Mouse (Mus musculus): ENCODE data around the gene Cdh5. TPM values are rescaled to one million over a fixed set of nuclear protein-coding genes. Genes with fewer than 3 reads are reported as not detected.
"Not testable (repeated sequence)": the region's sequence is repeated elsewhere in the genome, so short reads cannot be mapped to it uniquely, and the experiment has no call there.

Gene Cdh5
- total and polyA plus RNA-seq, 2 experiments = 14.9 to 21.5 TPM

DNA sequence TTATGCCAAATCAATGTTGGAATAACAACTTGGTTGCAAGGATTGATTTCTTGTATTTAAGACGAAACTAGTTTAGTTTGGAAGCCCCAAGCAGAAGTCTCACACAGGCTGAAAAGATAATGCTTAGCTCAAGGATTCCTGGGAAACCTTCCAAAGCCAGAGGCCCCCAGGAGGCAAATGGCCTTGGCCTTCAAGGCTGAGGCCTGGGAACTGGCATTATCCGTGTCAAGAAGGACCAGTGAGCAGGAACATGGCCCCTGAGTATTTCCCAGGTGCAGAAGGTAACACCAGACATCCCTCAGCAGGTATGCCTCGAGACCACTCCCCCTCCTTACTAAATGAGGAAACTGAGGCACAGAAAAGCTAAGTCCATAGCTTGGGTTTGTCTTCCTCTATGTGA, 12.5 kb upstream of the Cdh5 start:
- no peak for TF ChIP-seq POLR2A (IDR thresholded peaks at IDR 0.05; ENCODE audit: extremely low read depth, insufficient read depth, low read length)
- no peak for TF ChIP-seq CTCF (IDR thresholded peaks at IDR 0.05; ENCODE audit: low read depth, low read length)
- Histone ChIP-seq H3K4me1 (ENCODE audit: control insufficient read depth, insufficient read depth, low read length) (no peaks in the 10 kb centered on the region), H3K79me2 (ENCODE audit: control insufficient read depth, insufficient read depth, low read length) (no peaks in the 10 kb centered on the region), H3K36me3 (ENCODE audit: control insufficient read depth, insufficient read depth, low read length) (no peaks in the 10 kb centered on the region), H3K27ac (replicated peaks; ENCODE audit: insufficient read depth, low read depth, low read length) (no peak overlapping the region), H3K4me3 (ENCODE audit: insufficient read depth, low read depth, low read length) (no peak overlapping the region), H3K27me3 (ENCODE audit: control insufficient read depth, insufficient read depth, low read length) (no peaks in the 10 kb centered on the region), H3K9ac (ENCODE audit: low read depth, low read length) (no peak overlapping the region)
- no peak for DNase-seq (ENCODE audit: extremely low read depth, low read depth, low spot score)
- 79% methylated on average over 3 of the region's 3 CpGs for WGBS

GRCm38 (mm10) chr8:104090993-104091900, 10.2 kb upstream of the Cdh5 start:
- 11% methylated on average over 24 of the region's 24 CpGs for WGBS

DNA sequence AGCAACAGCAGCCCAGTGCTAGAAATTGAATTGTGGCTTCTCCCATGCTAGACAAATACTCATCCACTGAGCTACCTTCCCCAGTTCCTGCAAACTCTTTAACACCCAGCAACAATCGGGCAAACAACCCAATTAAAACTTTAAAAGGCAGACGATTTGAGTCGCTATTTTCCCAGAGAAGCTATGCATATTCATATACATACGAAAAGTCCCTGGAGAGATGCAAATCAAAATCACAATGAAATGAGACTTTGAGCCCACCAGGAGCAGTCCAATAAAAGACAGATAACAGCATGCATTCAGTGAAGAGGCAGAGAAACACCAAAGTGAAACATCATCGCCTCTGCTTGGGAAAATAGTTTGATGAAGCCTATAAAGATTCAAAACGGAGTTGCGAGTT, 8.1 kb upstream of the Cdh5 start:
- Histone ChIP-seq H3K4me3 (ENCODE audit: insufficient read depth, low read depth, low read length) (no peak overlapping the region), H3K36me3 (ENCODE audit: control insufficient read depth, insufficient read depth, low read length) (no peaks in the 10 kb centered on the region), H3K27me3 (ENCODE audit: control insufficient read depth, insufficient read depth, low read length) (no peaks in the 10 kb centered on the region), H3K79me2 (ENCODE audit: control insufficient read depth, insufficient read depth, low read length) (no peaks in the 10 kb centered on the region), H3K27ac (replicated peaks; ENCODE audit: insufficient read depth, low read depth, low read length) (no peak overlapping the region), H3K9ac (ENCODE audit: low read depth, low read length) (no peak overlapping the region), H3K4me1 (ENCODE audit: control insufficient read depth, insufficient read depth, low read length) (no peaks in the 10 kb centered on the region)
- DNase-seq (ENCODE audit: extremely low read depth, low read depth, low spot score) = no peak
- 56% methylated on average over 7 of the region's 7 CpGs for WGBS
- TF ChIP-seq CTCF (IDR thresholded peaks at IDR 0.05; ENCODE audit: low read depth, low read length) = no peak

More at GRCm38 (mm10) chr8:104090993-104091900, 10.2 kb upstream of the Cdh5 start:
- H3K4me1 ChIP-seq (ENCODE audit: control insufficient read depth, insufficient read depth, low read length); H3K9ac ChIP-seq (ENCODE audit: low read depth, low read length); H3K36me3 ChIP-seq (ENCODE audit: control insufficient read depth, insufficient read depth, low read length); DNase-seq (ENCODE audit: extremely low read depth, low read depth, low spot score); H3K27me3 ChIP-seq (ENCODE audit: control insufficient read depth, insufficient read depth, low read length); H3K27ac ChIP-seq (replicated peaks; ENCODE audit: insufficient read depth, low read depth, low read length); H3K79me2 ChIP-seq (ENCODE audit: control insufficient read depth, insufficient read depth, low read length); H3K4me3 ChIP-seq (ENCODE audit: insufficient read depth, low read depth, low read length): not testable (repeated sequence)

- TF ChIP-seq POLR2A (IDR thresholded peaks at IDR 0.05; ENCODE audit: extremely low read depth, insufficient read depth, low read length) (no peak), CTCF (IDR thresholded peaks at IDR 0.05; ENCODE audit: low read depth, low read length) (no peak)
Measured at GRCm38 (mm10) chr8:104095595-104095994, 5.8 kb upstream of the Cdh5 start.

GRCm38 (mm10) chr8:104096644-104097043, 4.8 kb upstream of the Cdh5 start:
- H3K27ac ChIP-seq (replicated peaks; ENCODE audit: insufficient read depth, low read depth, low read length) = no peak overlapping the region; the same call in 1 of the 2 replicates
- H3K9ac ChIP-seq (ENCODE audit: low read depth, low read length) = no peak overlapping the region
- no peaks in the 10 kb centered on the region for H3K4me1 ChIP-seq (ENCODE audit: control insufficient read depth, insufficient read depth, low read length)
- WGBS = 53% methylated on average over 10 of the region's 10 CpGs
- DNase-seq (ENCODE audit: extremely low read depth, low read depth, low spot score) = no peak
- no peaks in the 10 kb centered on the region for H3K36me3 ChIP-seq (ENCODE audit: control insufficient read depth, insufficient read depth, low read length)
- no peaks in the 10 kb centered on the region for H3K79me2 ChIP-seq (ENCODE audit: control insufficient read depth, insufficient read depth, low read length)
- H3K27me3 ChIP-seq (ENCODE audit: control insufficient read depth, insufficient read depth, low read length) = no peaks in the 10 kb centered on the region
- H3K4me3 ChIP-seq (ENCODE audit: insufficient read depth, low read depth, low read length) = no peak overlapping the region
- TF ChIP-seq POLR2A (IDR thresholded peaks at IDR 0.05; ENCODE audit: extremely low read depth, insufficient read depth, low read length) (no peak), CTCF (IDR thresholded peaks at IDR 0.05; ENCODE audit: low read depth, low read length) (no peak)

More at GRCm38 (mm10) chr8:104095595-104095994, 5.8 kb upstream of the Cdh5 start:
- Histone ChIP-seq H3K4me3 (ENCODE audit: insufficient read depth, low read depth, low read length) (no peak overlapping the region), H3K4me1 (ENCODE audit: control insufficient read depth, insufficient read depth, low read length) (no peaks in the 10 kb centered on the region), H3K27me3 (ENCODE audit: control insufficient read depth, insufficient read depth, low read length) (no peaks in the 10 kb centered on the region), H3K27ac (replicated peaks; ENCODE audit: insufficient read depth, low read depth, low read length) (peak overlapping the region; percentile 4; the same call in 1 of the 2 replicates), H3K79me2 (ENCODE audit: control insufficient read depth, insufficient read depth, low read length) (no peaks in the 10 kb centered on the region), H3K36me3 (ENCODE audit: control insufficient read depth, insufficient read depth, low read length) (no peaks in the 10 kb centered on the region), H3K9ac (ENCODE audit: low read depth, low read length) (no peak overlapping the region)
- 72% methylated on average over 9 of the region's 9 CpGs for WGBS
- no peak for DNase-seq (ENCODE audit: extremely low read depth, low read depth, low spot score)

- Histone ChIP-seq H3K27me3 (ENCODE audit: control insufficient read depth, insufficient read depth, low read length) (no peaks in the 10 kb centered on the region), H3K27ac (replicated peaks; ENCODE audit: insufficient read depth, low read depth, low read length) (no peak overlapping the region), H3K79me2 (ENCODE audit: control insufficient read depth, insufficient read depth, low read length) (no peaks in the 10 kb centered on the region; the same call in 1 of the 2 replicates), H3K4me1 (ENCODE audit: control insufficient read depth, insufficient read depth, low read length) (no peaks in the 10 kb centered on the region), H3K9ac (ENCODE audit: low read depth, low read length) (no peak overlapping the region), H3K36me3 (ENCODE audit: control insufficient read depth, insufficient read depth, low read length) (no peaks in the 10 kb centered on the region), H3K4me3 (ENCODE audit: insufficient read depth, low read depth, low read length) (no peak overlapping the region)
- 19% methylated on average over 6 of the region's 6 CpGs for WGBS
- TF ChIP-seq POLR2A (IDR thresholded peaks at IDR 0.05; ENCODE audit: extremely low read depth, insufficient read depth, low read length) = no peak
- TF ChIP-seq CTCF (IDR thresholded peaks at IDR 0.05; ENCODE audit: low read depth, low read length) = no peak; the same call in 1 of the 2 replicates
- no peak for DNase-seq (ENCODE audit: extremely low read depth, low read depth, low spot score)
Measured at GRCm38 (mm10) chr8:104098671-104099346, 2.6 kb upstream of the Cdh5 start.
